Mouse (Mus musculus): ENCODE measurements at regions not wholly inside any gene's neighbourhood (a gene's known extent, or its start where the extent isn't known, plus 50 kb on each side); places are given as distances from the start of the nearest gene placed in this dataset.

GRCm38 (mm10) chr16:12768161-12768895 is 341.2 kb upstream of the Ercc4 start:
- TF ChIP-seq POLR2A (IDR thresholded peaks at IDR 0.05; ENCODE audit: borderline replicate concordance, control insufficient read depth, low read depth, low read length) (no peak), CTCF (IDR thresholded peaks at IDR 0.05; ENCODE audit: control insufficient read depth, insufficient read depth, low read length) (no peak)

Data from bone marrow, adult 2 months (tissue).